Mouse (Mus musculus): ENCODE results near the gene Mypop.

DNA sequence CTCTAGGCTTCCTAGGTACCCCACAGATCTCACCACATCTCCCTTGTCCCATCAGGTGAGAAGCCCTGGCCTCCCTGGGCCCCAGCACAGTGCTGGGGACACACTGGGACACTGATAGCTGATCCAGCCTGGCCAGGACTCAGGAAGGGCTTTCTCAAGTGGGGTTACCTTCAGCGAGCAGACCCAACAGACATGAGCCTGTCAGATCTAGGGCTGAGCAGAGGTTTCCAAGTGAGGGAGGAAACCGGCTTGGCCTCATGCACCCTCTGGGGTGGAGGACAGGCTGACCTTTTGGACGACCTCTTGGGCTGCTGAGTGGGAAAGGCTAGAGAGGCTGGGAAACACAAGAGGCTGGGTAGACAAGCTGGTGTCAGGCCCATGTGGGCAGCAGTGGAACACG is 60.1 kb downstream of the Mypop start:
- TF ChIP-seq EP300 (IDR thresholded peaks at IDR 0.05; ENCODE audit: insufficient read depth, low read depth, low read length) (no peak), POLR2A (IDR thresholded peaks at IDR 0.05; ENCODE audit: insufficient read depth, low read length) (no peak), CTCF (IDR thresholded peaks at IDR 0.05; ENCODE audit: low read depth, low read length) (no peak)
